Mouse (Mus musculus) ES-Bruce4 (cell line): Measurements from ENCODE around the gene Lrig3. TPM values are rescaled to one million over a fixed set of nuclear protein-coding genes. Genes with fewer than 3 reads are reported as not detected.

Source experiments
- H3K27ac ChIP-seq: 2 replicates; pipeline ENCODE4 v1.5.1; 2012; ENCODE audit warnings: low read length, inconsistent platforms; ENCODE audit not compliant: insufficient read depth
- H3K27me3 ChIP-seq: 2 replicates; pipeline ENCODE4 v1.6.1; 2012; ENCODE audit warnings: mild to moderate bottlenecking, low read length, inconsistent platforms; ENCODE audit not compliant: control insufficient read depth, poor library complexity, insufficient read depth, severe bottlenecking
- H3K36me3 ChIP-seq: 2 replicates; pipeline ENCODE4 v1.6.1; 2012; ENCODE audit warnings: inconsistent platforms, mild to moderate bottlenecking, low read length, moderate library complexity; ENCODE audit not compliant: control insufficient read depth, poor library complexity, insufficient read depth, severe bottlenecking
- H3K4me1 ChIP-seq: one replicate; pipeline ENCODE4 v1.8.1; 2011; ENCODE audit warnings: low read length; ENCODE audit not compliant: control insufficient read depth, insufficient read depth
- H3K4me3 ChIP-seq: 2 replicates; pipeline ENCODE4 v1.5.1; 2011; ENCODE audit warnings: low read depth, mild to moderate bottlenecking, low read length
- H3K9ac ChIP-seq: 2 replicates; pipeline ENCODE4 v1.6.1; 2012; ENCODE audit warnings: low read depth, mild to moderate bottlenecking, inconsistent platforms; ENCODE audit not compliant: poor library complexity, severe bottlenecking
- H3K9me3 ChIP-seq: replicated peaks from 2 replicates; pipeline ENCODE4 v1.6.1; 2012; ENCODE audit warnings: mild to moderate bottlenecking, low read length, inconsistent platforms; ENCODE audit not compliant: control insufficient read depth, poor library complexity, insufficient read depth, severe bottlenecking
- CTCF ChIP-seq: IDR thresholded peaks from one replicate; pipeline ENCODE4 v1.8.1; 2011; ENCODE audit warnings: low read depth, low read length
- EP300 ChIP-seq: IDR thresholded peaks from 2 replicates; pipeline ENCODE4 v1.6.1; 2011; ENCODE audit warnings: low read depth, low read length; ENCODE audit not compliant: insufficient read depth
- POLR2A ChIP-seq: IDR thresholded peaks from one replicate; pipeline ENCODE4 v1.8.1; 2011; ENCODE audit warnings: low read length; ENCODE audit not compliant: insufficient read depth
- polyA plus RNA-seq: library from polyadenylated mRNA; stranded (reverse); fragments of >200 nt; gene quantifications from 2 replicates; pipeline ENCODE4 v1.2.4, GENCODE M21; 2011; ENCODE audit warnings: low read depth; ENCODE audit not compliant: missing spikeins, insufficient read depth, insufficient read length

The Lrig3 gene
- polyA plus RNA-seq, 1 experiment = 27.9 TPM

DNA sequence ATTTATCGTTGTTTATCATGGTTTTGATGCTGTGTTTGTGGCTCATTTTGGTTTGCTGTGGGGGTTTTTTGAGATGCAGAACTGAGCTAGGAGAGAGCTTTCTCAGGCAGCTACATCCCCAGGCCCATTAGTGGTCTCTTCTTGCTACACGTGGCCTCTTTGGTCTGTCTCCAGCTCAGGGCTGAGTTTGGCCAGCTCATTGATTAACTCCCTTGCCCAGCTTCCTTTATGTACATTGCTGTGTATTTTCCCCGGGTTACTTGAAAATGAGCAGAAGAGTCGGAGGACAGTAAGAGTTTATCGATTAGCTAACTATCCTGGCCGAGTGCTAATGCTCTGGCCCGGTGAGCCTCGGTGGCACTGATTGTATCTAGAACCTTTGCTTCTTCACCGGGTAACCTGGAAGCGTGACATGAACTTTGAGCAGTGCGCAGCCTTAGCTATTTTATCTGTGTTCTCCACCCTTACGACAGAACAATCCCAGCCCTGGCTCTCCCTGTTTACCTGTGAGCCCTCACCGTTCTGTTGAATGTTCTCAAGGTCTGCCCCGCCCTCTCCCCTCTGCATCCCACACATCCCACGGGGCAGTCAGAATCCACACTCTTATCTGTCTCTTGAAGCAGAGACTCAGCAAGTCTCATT, 53.5 kb downstream of the Lrig3 start:
- H3K4me3 ChIP-seq = no peak overlapping the region
- TF ChIP-seq CTCF (no peak), POLR2A (no peak), EP300 (no peak)
- no peaks in the 10 kb centered on the region for H3K27me3 ChIP-seq
- peaks cover 14% of the 10 kb centered on the region for H3K36me3 ChIP-seq
- H3K9me3 ChIP-seq = no peaks in the 10 kb centered on the region
- no peak overlapping the region for H3K27ac ChIP-seq
- no peaks in the 10 kb centered on the region for H3K4me1 ChIP-seq
- H3K9ac ChIP-seq = no peak overlapping the region

DNA sequence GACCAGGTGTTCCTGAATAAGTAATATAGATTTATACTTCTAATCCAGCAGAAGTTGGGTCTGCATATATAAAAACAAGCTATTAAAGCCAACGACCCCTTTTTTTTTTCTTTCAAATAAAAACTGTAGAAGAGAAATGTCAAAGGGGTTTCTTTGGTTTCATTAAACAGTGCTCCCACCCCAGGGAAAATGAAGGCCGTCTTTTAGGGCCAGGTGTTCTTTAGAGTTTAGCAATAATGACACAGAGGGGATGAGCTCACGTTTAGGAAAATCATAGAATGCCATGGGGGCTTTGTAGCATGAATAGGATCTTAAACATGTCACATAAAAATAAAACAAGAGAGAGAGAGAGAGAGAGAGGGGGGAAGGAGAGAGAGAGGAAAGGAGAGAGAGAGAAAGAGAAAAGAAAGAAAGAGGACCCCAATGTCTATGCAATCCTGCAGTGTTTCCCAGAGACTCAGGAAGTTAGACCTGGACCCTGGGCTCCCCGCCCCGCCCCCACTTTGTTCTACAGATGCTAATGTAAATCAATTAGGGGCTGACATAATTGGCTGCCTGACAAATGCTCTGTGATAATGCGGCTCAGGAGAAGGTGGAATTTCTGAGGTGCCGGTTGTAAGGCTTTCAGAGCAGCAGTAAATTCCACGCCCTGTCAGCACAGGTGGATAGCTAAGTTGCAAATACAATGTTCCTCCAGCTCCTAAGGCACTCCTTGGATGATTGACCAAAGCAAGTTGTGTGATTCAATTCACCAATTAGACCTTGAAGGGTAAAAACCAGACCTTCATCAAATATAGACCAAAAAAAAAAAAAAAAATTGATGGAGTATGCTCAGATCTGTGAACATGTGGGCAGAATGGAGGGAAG, 62.8 kb downstream of the Lrig3 start:
- Histone ChIP-seq H3K27ac (no peak overlapping the region), H3K36me3 (no peaks in the 10 kb centered on the region), H3K9ac (no peak overlapping the region), H3K4me1 (no peaks in the 10 kb centered on the region), H3K4me3 (no peak overlapping the region), H3K9me3 (peaks cover 5% of the 10 kb centered on the region), H3K27me3 (no peaks in the 10 kb centered on the region)
- no peak for TF ChIP-seq CTCF
- TF ChIP-seq POLR2A = no peak
- TF ChIP-seq EP300 = no peak

GRCm38 (mm10) chr10:126029441-126030114, 63.6 kb downstream of the Lrig3 start:
- TF ChIP-seq CTCF (no peak), POLR2A (no peak), EP300 (no peak)
- Histone ChIP-seq H3K27me3 (no peaks in the 10 kb centered on the region), H3K9ac (no peak overlapping the region), H3K9me3 (peaks cover 8% of the 10 kb centered on the region), H3K36me3 (no peaks in the 10 kb centered on the region), H3K4me1 (no peaks in the 10 kb centered on the region), H3K4me3 (no peak overlapping the region), H3K27ac (no peak overlapping the region)

DNA sequence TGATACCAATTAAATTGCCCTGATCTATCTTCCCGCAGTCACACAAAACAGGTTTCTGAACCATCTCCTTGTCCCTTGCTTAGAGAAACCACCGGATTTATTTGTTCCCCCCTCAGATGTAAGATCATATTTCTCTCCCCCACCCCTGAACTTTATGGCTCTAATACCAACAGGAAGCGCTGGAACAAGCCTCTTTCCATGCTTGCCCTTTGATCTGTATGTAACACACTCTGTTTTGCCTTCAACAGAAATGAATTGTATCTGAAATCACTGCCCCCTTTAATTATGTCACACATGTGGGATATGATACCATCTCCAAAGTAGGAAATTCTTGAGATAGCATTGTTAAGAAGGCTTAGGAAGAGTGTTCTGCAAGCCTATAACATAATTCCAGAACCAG, 90.9 kb downstream of the Lrig3 start:
- Histone ChIP-seq H3K4me3 (no peak overlapping the region), H3K9me3 (no peaks in the 10 kb centered on the region; the same call in 1 of the 2 replicates), H3K27ac (no peak overlapping the region), H3K27me3 (no peaks in the 10 kb centered on the region), H3K36me3 (no peaks in the 10 kb centered on the region), H3K9ac (no peak overlapping the region), H3K4me1 (no peaks in the 10 kb centered on the region)
- TF ChIP-seq POLR2A = no peak
- no peak for TF ChIP-seq EP300
- TF ChIP-seq CTCF = no peak

GRCm38 (mm10) chr10:126062812-126063211, 96.8 kb downstream of the Lrig3 start:
- H3K27ac ChIP-seq = no peak overlapping the region
- H3K9me3 ChIP-seq = no peaks in the 10 kb centered on the region; the same call in 1 of the 2 replicates
- H3K36me3 ChIP-seq = no peaks in the 10 kb centered on the region
- H3K27me3 ChIP-seq = no peaks in the 10 kb centered on the region
- no peak overlapping the region for H3K4me3 ChIP-seq
- no peaks in the 10 kb centered on the region for H3K4me1 ChIP-seq
- H3K9ac ChIP-seq = no peak overlapping the region
- TF ChIP-seq CTCF = no peak
- no peak for TF ChIP-seq EP300
- no peak for TF ChIP-seq POLR2A
